In the genomic region with DNA sequence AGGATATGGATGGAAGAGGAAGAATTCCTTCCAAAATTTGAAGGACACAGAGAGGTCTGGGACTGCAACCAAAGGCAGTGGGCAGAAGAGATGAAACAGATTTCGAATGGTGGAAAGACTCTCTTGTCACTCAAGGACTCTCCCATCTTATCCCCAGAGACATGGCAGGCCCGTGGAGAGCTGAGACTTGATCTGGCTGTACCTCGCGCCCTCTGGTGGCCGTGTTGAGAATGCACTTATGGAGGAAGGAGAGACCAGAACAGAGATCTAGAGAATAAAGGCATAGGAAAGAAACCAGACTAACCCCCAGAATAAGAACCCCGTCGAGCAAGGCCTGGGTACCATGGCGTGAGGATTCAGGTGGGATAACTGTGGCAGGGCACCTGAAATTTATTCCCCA, we compare ENCODE assay signal across 9 mouse cellular contexts.
DNase-seq lines count a peak whose midpoint lies in the region; ATAC-seq and TF ChIP-seq lines count a peak whose summit lies in the region.
"Had no signal": no experiment of that assay in that cellular context is flagged by ENCODE, and none has a peak within 500 bp of the region (broad histone marks: within the 10 kb centered on the region; RNA-seq: fewer than 3 reads in every experiment).

No protein-coding gene starts in this region.

- no peak overlapping the region for H3K27ac ChIP-seq in ES-E14 (ENCODE audit: insufficient read depth, low read depth, low read length, poor library complexity, severe bottlenecking)
- H3K27ac ChIP-seq: limb, embryonic 15.5 days had no signal

- H3K9me3 ChIP-seq in ES-E14 (ENCODE audit: control insufficient read depth, insufficient read depth, low read depth, low read length) = no peaks in the 10 kb centered on the region
- H3K9me3 ChIP-seq: limb, embryonic 15.5 days had no signal

- in situ Hi-C loops in ES-E14 (cut with MboI; ENCODE audit: low sequenced_read_pairs in 2 of 2, unreplicated experiment in 2 of 2) = loop anchor here in 1 of 2 experiments (10.0 kb wide), 1 partner anchor 482 kb away; no protein-coding TSS in a partner anchor

- no peak overlapping the region for H3K4me3 ChIP-seq in ES-E14 (ENCODE audit: insufficient read depth in 1 of 2, low read depth in 1 of 2, low read length in 2 of 2, poor library complexity in 1 of 2, severe bottlenecking in 1 of 2)
- H3K4me3 ChIP-seq: limb, embryonic 15.5 days had no signal

- ATAC-seq in megakaryocyte, adult 5-6 weeks (ENCODE audit: poor library complexity, severe bottlenecking) = no peak

- H3K9ac ChIP-seq in ES-E14 (ENCODE audit: insufficient read depth, low read depth, low read length, poor library complexity, severe bottlenecking) = no peak overlapping the region
- H3K9ac ChIP-seq: limb, embryonic 15.5 days had no signal

- DNase-seq in ES-E14 (ENCODE audit: low read depth, low spot score) = peak; percentile 75
- DNase-seq in adrenal gland, adult 8-10 months = peak; percentile 61
- peak; percentile 89 for DNase-seq in embryo, embryonic 10 days (ENCODE audit: low spot score)
- DNase-seq in gastrocnemius, postnatal 25 days = peak; percentile 28
- peak; percentile 88 to 89 for DNase-seq in kidney, postnatal 4 days
- peak; percentile 47 to 58 for DNase-seq in lung, adult 18-20 months
- DNase-seq in retina, postnatal 7 days (ENCODE audit: low read depth, low spot score) = peak; percentile 70

- no peaks in the 10 kb centered on the region for H3K4me1 ChIP-seq in ES-E14 (ENCODE audit: control insufficient read depth in 2 of 2, insufficient read depth in 2 of 2, low read length in 2 of 2, poor library complexity in 1 of 2)

- H3K36me3 ChIP-seq in ES-E14 (ENCODE audit: control insufficient read depth, insufficient read depth, low read length, poor library complexity, severe bottlenecking) = no peaks in the 10 kb centered on the region
- H3K36me3 ChIP-seq: limb, embryonic 15.5 days had no signal

TF ChIP-seq in ES-E14, 5 proteins besides CTCF, POLR2A, EP300 and RAD21:
- TF ChIP-seq MAFK (IDR thresholded peaks at IDR 0.05; ENCODE audit: insufficient read depth, low read depth, low read length) (no peak), CHD2 (IDR thresholded peaks at IDR 0.05; ENCODE audit: low read depth, low read length) (no peak), ZNF384 (IDR thresholded peaks at IDR 0.05; ENCODE audit: low read depth, low read length) (no peak), ZC3H11A (IDR thresholded peaks at IDR 0.05; ENCODE audit: borderline replicate concordance, low read depth, low read length) (peak; percentile 46; the same call in 1 of the 2 replicates), HCFC1 (IDR thresholded peaks at IDR 0.05; ENCODE audit: borderline replicate concordance, insufficient read depth, low read length) (no peak)

Comparison
In these comparisons a context has a peak if more than half of its experiments do, and no peak if none do; other contexts are left out.
1. DNase-seq: peak in every context shown above with its lines; median percentile 89 in embryo, embryonic 10 days; 88 in kidney, postnatal 4 days; 75 in ES-E14; 70 in retina, postnatal 7 days; 61 in adrenal gland, adult 8-10 months; 52 in lung, adult 18-20 months; 28 in gastrocnemius, postnatal 25 days.